ENCODE assay signal across 8 mouse cellular contexts in genomic region chr9:110625350-110625908, GRCm38 (mm10). TPM values are rescaled to one million over a fixed set of nuclear protein-coding genes. Genes with fewer than 3 reads are reported as not detected.
A peak's percentile ranks its signal among the peaks of the same experiment; 100 is the strongest.
DNase-seq lines count a peak whose midpoint lies in the region; ATAC-seq and TF ChIP-seq lines count a peak whose summit lies in the region.

No protein-coding gene starts in this region.

- H3K4me2 ChIP-seq in heart, embryonic 15.5 days, result peak overlapping the region; percentile 95
- H3K4me2 ChIP-seq in hindbrain, embryonic 14.5 days (replicated peaks), result peak overlapping the region; percentile 94
- peak overlapping the region; percentile 93 for H3K4me2 ChIP-seq in midbrain, embryonic 15.5 days

- H3K4me1 ChIP-seq in heart, embryonic 15.5 days (replicated peaks), result peaks cover 13% of the 10 kb centered on the region
- no peaks in the 10 kb centered on the region for H3K4me1 ChIP-seq in cortical plate, adult 2 months (ENCODE audit: control insufficient read depth, insufficient read depth, low read length)
- peaks cover 24% of the 10 kb centered on the region for H3K4me1 ChIP-seq in hindbrain, embryonic 14.5 days (replicated peaks; ENCODE audit: control insufficient read depth, insufficient read depth, low read length)
- H3K4me1 ChIP-seq in midbrain, embryonic 15.5 days, result peaks cover 26% of the 10 kb centered on the region

- no peak for TF ChIP-seq CTCF in cortical plate, adult 2 months (IDR thresholded peaks at IDR 0.05; ENCODE audit: extremely low read depth, insufficient read depth, low read length)

- WGBS in heart, embryonic 15.5 days, result 68% methylated on average over 11 of the region's 11 CpGs
- 67% methylated on average over 11 of the region's 11 CpGs for WGBS in hindbrain, embryonic 14.5 days
- WGBS in midbrain, embryonic 15.5 days, result 62% methylated on average over 11 of the region's 11 CpGs

- peaks cover 26% of the 10 kb centered on the region; the same call in 1 of the 2 replicates for H3K36me3 ChIP-seq in heart, embryonic 15.5 days
- peaks cover 18% of the 10 kb centered on the region for H3K36me3 ChIP-seq in hindbrain, embryonic 14.5 days (replicated peaks; ENCODE audit: control insufficient read depth, insufficient read depth)
- H3K36me3 ChIP-seq in midbrain, embryonic 15.5 days (replicated peaks), result no peaks in the 10 kb centered on the region

- H3K9me3 ChIP-seq in heart, embryonic 15.5 days (replicated peaks), result no peaks in the 10 kb centered on the region
- H3K9me3 ChIP-seq in hindbrain, embryonic 14.5 days (ENCODE audit: control insufficient read depth, low read length), result no peaks in the 10 kb centered on the region
- H3K9me3 ChIP-seq in midbrain, embryonic 15.5 days, result no peaks in the 10 kb centered on the region

- no peak for ATAC-seq in heart, embryonic 15.5 days (replicated peaks; ENCODE audit: insufficient number of reproducible peaks, insufficient read depth, low FRiP score, low read depth)
- no peak for ATAC-seq in hindbrain, embryonic 14.5 days (ENCODE audit: low FRiP score)
- ATAC-seq in midbrain, embryonic 15.5 days (replicated peaks), result peak; percentile 26

- peak overlapping the region; percentile 88 for H3K27ac ChIP-seq in heart, embryonic 15.5 days
- H3K27ac ChIP-seq in cortical plate, adult 2 months (ENCODE audit: insufficient read depth, low read length), result no peak overlapping the region; the same call in 1 of the 2 replicates
- H3K27ac ChIP-seq in hindbrain, embryonic 14.5 days, result peak overlapping the region; percentile 84
- H3K27ac ChIP-seq in midbrain, embryonic 15.5 days, result peak overlapping the region; percentile 82

- DNase-seq in heart, postnatal 4 days, result no peak
- DNase-seq in hindbrain, embryonic 14.5 days (ENCODE audit: low spot score), result no peak
- DNase-seq in yolk sac, embryonic 10.5 days (ENCODE audit: low spot score), result no peak
- no peak for DNase-seq in c-Kit-positive CD71-positive TER-119-positive erythroid progenitor cells, embryonic 14.5 days (ENCODE audit: low spot score)
- DNase-seq in B cell, adult 2 months, result no peak

- H3K9ac ChIP-seq in heart, embryonic 15.5 days, result peak overlapping the region; percentile 74
- peak overlapping the region; percentile 73 for H3K9ac ChIP-seq in hindbrain, embryonic 14.5 days
- H3K9ac ChIP-seq in midbrain, embryonic 15.5 days, result peak overlapping the region; percentile 56

- peak overlapping the region; percentile 66 for H3K4me3 ChIP-seq in heart, embryonic 15.5 days
- peak overlapping the region; percentile 40 for H3K4me3 ChIP-seq in cortical plate, adult 2 months (ENCODE audit: insufficient read depth, low read length)
- peak overlapping the region; percentile 42 for H3K4me3 ChIP-seq in hindbrain, embryonic 14.5 days (replicated peaks; ENCODE audit: low read length)
- peak overlapping the region; percentile 47 for H3K4me3 ChIP-seq in midbrain, embryonic 15.5 days

- no peak for TF ChIP-seq POLR2A in cortical plate, adult 2 months (IDR thresholded peaks at IDR 0.05; ENCODE audit: extremely low read depth, insufficient read depth, low read length)

- 0 out of 2 replicates have a peak, but pooled peaks cover 3% of the 10 kb centered on the region for H3K27me3 ChIP-seq in heart, embryonic 15.5 days
- no peaks in the 10 kb centered on the region for H3K27me3 ChIP-seq in hindbrain, embryonic 14.5 days (ENCODE audit: control insufficient read depth, insufficient read depth, low read length)
- H3K27me3 ChIP-seq in midbrain, embryonic 15.5 days (replicated peaks), result no peaks in the 10 kb centered on the region

RNA-seq across cellular contexts. Expression of gene Nradd, which starts 1.2 kb away (rescaled TPM):
- polyA plus RNA-seq in heart, embryonic 15.5 days (2015; fragmentation: Nextera tagmentation; extraction: Ambion mirVana), result 17.7 and 22.9 TPM in 2 replicates
- total RNA-seq in heart, postnatal 4 days (2021), result 1 to 10 TPM; 4.2 to 4.6 TPM
- 2.5 and 3.7 TPM in 2 replicates for polyA plus RNA-seq in cortical plate, adult 2 months (2012; rRNA removed)
- 16.4 and 16.8 TPM in 2 replicates for polyA plus RNA-seq in hindbrain, embryonic 14.5 days (2014; fragmentation: Nextera tagmentation; extraction: Ambion mirVana)
- polyA plus RNA-seq in midbrain, embryonic 15.5 days (2015; fragmentation: Nextera tagmentation; extraction: Ambion mirVana), result 30.1 and 35.4 TPM in 2 replicates

RNA-seq across cellular contexts. Expression of gene Nbeal2, which starts 28.5 kb away (rescaled TPM):
- polyA plus RNA-seq in heart, embryonic 15.5 days (2015; fragmentation: Nextera tagmentation; extraction: Ambion mirVana), result 1.8 and 4.2 TPM in 2 replicates
- total RNA-seq in heart, postnatal 4 days (2021), result 1 to 10 TPM; 7.4 to 8.6 TPM
- 10.0 and 10.7 TPM in 2 replicates for polyA plus RNA-seq in cortical plate, adult 2 months (2012; rRNA removed)
- 2.2 and 4.0 TPM in 2 replicates for polyA plus RNA-seq in hindbrain, embryonic 14.5 days (2014; fragmentation: Nextera tagmentation; extraction: Ambion mirVana)
- polyA plus RNA-seq in midbrain, embryonic 15.5 days (2015; fragmentation: Nextera tagmentation; extraction: Ambion mirVana), result 5.5 and 6.4 TPM in 2 replicates

RNA-seq across cellular contexts. Expression of gene Ccdc12, which starts 30.9 kb away (rescaled TPM):
- polyA plus RNA-seq in heart, embryonic 15.5 days (2015; fragmentation: Nextera tagmentation; extraction: Ambion mirVana), result 130 and 138 TPM in 2 replicates
- total RNA-seq in heart, postnatal 4 days (2021), result 10 to 100 TPM; 79.8 to 88.6 TPM
- polyA plus RNA-seq in cortical plate, adult 2 months (2012; rRNA removed), result 100 and 103 TPM in 2 replicates
- polyA plus RNA-seq in hindbrain, embryonic 14.5 days (2014; fragmentation: Nextera tagmentation; extraction: Ambion mirVana), result 84.6 and 97.6 TPM in 2 replicates
- polyA plus RNA-seq in midbrain, embryonic 15.5 days (2015; fragmentation: Nextera tagmentation; extraction: Ambion mirVana), result 110 and 115 TPM in 2 replicates
